Mouse (Mus musculus) E14TG2a.4 (cell line): ENCODE measurements around the gene Ccdc174.

ENCODE experiments used
- CTCF ChIP-seq: conservative IDR thresholded peaks from 2 replicates; pipeline ENCODE4 v1.5.1; 2014; ENCODE audit warnings: low read length
- NANOG ChIP-seq: IDR thresholded peaks from 2 replicates; pipeline ENCODE4 v1.6.1; 2014; ENCODE audit warnings: borderline replicate concordance, low read length, mixed read lengths
- POU5F1 ChIP-seq: IDR thresholded peaks from 2 replicates; pipeline ENCODE4 v1.6.1; 2014; ENCODE audit warnings: low read length, borderline replicate concordance

DNA sequence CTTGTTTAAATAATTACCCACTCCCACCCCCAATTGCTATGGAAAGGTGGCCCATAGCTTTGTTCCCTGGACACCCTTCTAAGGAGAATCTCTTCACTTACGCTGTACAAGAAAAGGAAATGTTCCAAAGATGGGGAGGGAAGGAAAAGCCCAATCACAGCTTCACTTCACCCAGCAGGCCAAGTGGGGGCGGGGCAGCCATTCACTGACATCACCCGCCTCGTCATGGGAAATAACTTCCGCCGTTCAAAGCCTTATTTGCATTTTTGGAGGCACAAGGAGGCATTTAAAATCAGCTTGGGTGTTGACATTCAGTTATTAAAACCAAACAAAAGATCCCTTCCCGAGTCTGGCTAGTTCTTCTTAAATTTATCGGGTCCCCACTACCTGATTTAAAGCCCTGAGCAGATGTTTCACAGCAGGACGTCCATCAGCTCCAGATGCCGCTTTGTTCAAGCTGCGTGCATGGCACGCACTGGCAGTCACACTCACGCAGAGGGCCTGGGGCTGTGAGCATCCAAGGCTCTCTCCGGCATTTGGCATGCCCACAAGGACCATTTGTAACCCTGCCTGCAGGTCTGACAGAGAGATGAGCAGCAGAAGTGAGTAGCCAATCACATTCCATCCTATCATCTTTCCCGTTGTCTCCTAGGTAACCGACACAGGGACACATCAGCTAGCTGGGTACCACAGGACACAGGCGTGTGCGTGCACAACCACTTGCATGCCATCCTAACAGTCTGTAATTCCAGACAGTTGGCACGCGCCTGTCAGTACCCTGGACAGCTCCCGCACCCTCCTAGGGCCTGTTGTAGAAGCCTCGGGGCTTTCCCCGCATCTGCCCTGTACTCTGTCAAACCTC is 38.6 kb upstream of the Ccdc174 start:
- TF ChIP-seq CTCF, result no peak
- TF ChIP-seq NANOG, result no peak
- TF ChIP-seq POU5F1, result no peak
